Mouse (Mus musculus) liver, postnatal 0 days (tissue): ENCODE measurements at regions not wholly inside any gene's neighbourhood (a gene's known extent, or its start where the extent isn't known, plus 50 kb on each side); places are given as distances from the start of the nearest gene placed in this dataset.

Source experiments
- ATAC-seq: fragments of 200-750 bp; cut with Nextera tagmentation; 2 replicates; pipeline ENCODE4 v1.8.0; 2017; ENCODE audit warnings: mild to moderate bottlenecking, moderate library complexity
- DNase-seq: peaks from one replicate; pipeline ENCODE4 v3.0.0-alpha.2; 2016
- H3K27ac ChIP-seq: fragments of 300-500 bp; sonication (generic); 2 replicates; pipeline ENCODE4 v1.5.1; 2014; ENCODE audit warnings: antibody characterized with exemption, moderate library complexity, mild to moderate bottlenecking, low read depth
- H3K27me3 ChIP-seq: fragments of 300-500 bp; sonication (generic); 2 replicates; pipeline ENCODE4 v1.6.1; 2014; ENCODE audit warnings: low read length, control low read depth, mixed read lengths; ENCODE audit not compliant: insufficient read depth
- H3K36me3 ChIP-seq: fragments of 300-500 bp; sonication (generic); replicated peaks from 2 replicates; pipeline ENCODE4 v1.6.1; 2014; ENCODE audit warnings: mild to moderate bottlenecking, control low read depth, low read length, moderate library complexity, mixed read lengths; ENCODE audit not compliant: insufficient read depth
- H3K4me1 ChIP-seq: fragments of 300-500 bp; sonication (generic); 2 replicates; pipeline ENCODE4 v1.6.1; 2014; ENCODE audit warnings: antibody characterized with exemption, mild to moderate bottlenecking, control low read depth; ENCODE audit not compliant: insufficient read depth
- H3K4me2 ChIP-seq: fragments of 300-500 bp; sonication (generic); 2 replicates; pipeline ENCODE4 v1.6.1; 2014; ENCODE audit warnings: low read depth, mild to moderate bottlenecking, low read length, moderate library complexity, mixed read lengths
- H3K4me3 ChIP-seq: fragments of 300-500 bp; sonication (generic); 2 replicates; pipeline ENCODE4 v1.5.1; 2014; ENCODE audit warnings: low read depth, low read length
- H3K9ac ChIP-seq: fragments of 300-500 bp; sonication (generic); replicated peaks from 2 replicates; pipeline ENCODE4 v1.6.1; 2014; ENCODE audit warnings: mild to moderate bottlenecking, moderate library complexity
- H3K9me3 ChIP-seq: fragments of 300-500 bp; sonication (generic); 2 replicates; pipeline ENCODE4 v1.6.1; 2016; ENCODE audit warnings: mild to moderate bottlenecking, control low read depth, low read length, mixed read lengths
- CTCF ChIP-seq: sonication (generic); IDR thresholded peaks from 2 replicates; pipeline ENCODE4 v1.5.1; 2016; ENCODE audit warnings: antibody characterized with exemption, low read depth
- EP300 ChIP-seq: IDR thresholded peaks from 2 replicates; pipeline ENCODE4 v1.6.1; 2016; ENCODE audit warnings: antibody characterized with exemption, low read depth, mild to moderate bottlenecking
- WGBS: fragments of 180-500 bp; shearing (Covaris S2); extraction: QIAGEN DNeasy Blood & Tissue Kit; methylation state at CpG from one replicate; pipeline ENCODE4 v1.1.7; 2014; ENCODE audit not compliant: insufficient replicate concordance; 5-methylcytosine and 5-hydroxymethylcytosine counted together

- peak; percentile 73 for ATAC-seq
Measured at GRCm38 (mm10) chr2:72813282-72813974, 166.8 kb downstream of the Sp3 start.

GRCm38 (mm10) chr2:72825251-72825650, 155.0 kb downstream of the Sp3 start:
- no peak for TF ChIP-seq CTCF
- TF ChIP-seq EP300 = no peak
- ATAC-seq (no peak), DNase-seq (no peak)
- no peak overlapping the region for H3K9ac ChIP-seq
- H3K4me1 ChIP-seq = no peaks in the 10 kb centered on the region
- 65% methylated on average over 4 of the region's 4 CpGs for WGBS
- no peak overlapping the region for H3K27ac ChIP-seq
- no peak overlapping the region for H3K4me3 ChIP-seq
- no peaks in the 10 kb centered on the region for H3K36me3 ChIP-seq
- no peaks in the 10 kb centered on the region for H3K27me3 ChIP-seq
- no peaks in the 10 kb centered on the region for H3K9me3 ChIP-seq
- no peak overlapping the region for H3K4me2 ChIP-seq

More at GRCm38 (mm10) chr2:72813282-72813974, 166.8 kb downstream of the Sp3 start:
- H3K4me2 ChIP-seq = peak overlapping the region; percentile 22
- H3K9me3 ChIP-seq = no peaks in the 10 kb centered on the region
- H3K4me1 ChIP-seq = no peaks in the 10 kb centered on the region
- no peaks in the 10 kb centered on the region for H3K36me3 ChIP-seq
- 49% methylated on average over 14 of the region's 14 CpGs for WGBS
- H3K9ac ChIP-seq = no peak overlapping the region
- H3K27ac ChIP-seq = no peak overlapping the region
- no peak overlapping the region for H3K4me3 ChIP-seq
- TF ChIP-seq EP300 (peak; percentile 90), CTCF (no peak)
- no peak for DNase-seq
- H3K27me3 ChIP-seq = no peaks in the 10 kb centered on the region

- WGBS = 28% methylated on average over 1 of the region's 1 CpGs
- Histone ChIP-seq H3K27me3 (no peaks in the 10 kb centered on the region), H3K9ac (no peak overlapping the region), H3K4me2 (no peak overlapping the region), H3K4me1 (no peaks in the 10 kb centered on the region), H3K9me3 (no peaks in the 10 kb centered on the region), H3K4me3 (no peak overlapping the region), H3K27ac (no peak overlapping the region), H3K36me3 (no peaks in the 10 kb centered on the region)
- DNase-seq = no peak
- TF ChIP-seq CTCF (no peak), EP300 (no peak)
- no peak for ATAC-seq
Measured at GRCm38 (mm10) chr2:72829139-72829538, 151.1 kb downstream of the Sp3 start.

- no peak overlapping the region for H3K4me3 ChIP-seq
- H3K9me3 ChIP-seq = no peaks in the 10 kb centered on the region
- no peaks in the 10 kb centered on the region for H3K36me3 ChIP-seq
- H3K4me2 ChIP-seq = no peak overlapping the region
- no peak for DNase-seq
- no peak overlapping the region for H3K9ac ChIP-seq
- ATAC-seq = no peak
- no peak overlapping the region for H3K27ac ChIP-seq
- WGBS = 84% methylated on average over 10 of the region's 10 CpGs
- TF ChIP-seq EP300 = no peak
- no peak for TF ChIP-seq CTCF
- H3K27me3 ChIP-seq = no peaks in the 10 kb centered on the region
- no peaks in the 10 kb centered on the region for H3K4me1 ChIP-seq
Measured at GRCm38 (mm10) chr2:72832770-72833169, 147.5 kb downstream of the Sp3 start.

GRCm38 (mm10) chr2:72838085-72838727, 142.0 kb downstream of the Sp3 start:
- no peak for TF ChIP-seq CTCF
- TF ChIP-seq EP300 = no peak
- H3K27ac ChIP-seq = no peak overlapping the region
- no peaks in the 10 kb centered on the region for H3K9me3 ChIP-seq

GRCm38 (mm10) chr2:72839673-72840072, 140.6 kb downstream of the Sp3 start:
- Histone ChIP-seq H3K4me2 (no peak overlapping the region), H3K27me3 (no peaks in the 10 kb centered on the region), H3K36me3 (no peaks in the 10 kb centered on the region), H3K9me3 (no peaks in the 10 kb centered on the region), H3K4me3 (no peak overlapping the region), H3K27ac (no peak overlapping the region), H3K9ac (no peak overlapping the region), H3K4me1 (no peaks in the 10 kb centered on the region; the same call in 1 of the 2 replicates)
- ATAC-seq (no peak), DNase-seq (no peak)
- TF ChIP-seq EP300 = no peak
- no peak for TF ChIP-seq CTCF
- WGBS = 87% methylated on average over 5 of the region's 5 CpGs

More at GRCm38 (mm10) chr2:72838085-72838727, 142.0 kb downstream of the Sp3 start:
- Histone ChIP-seq H3K4me3 (no peak overlapping the region), H3K4me2 (no peak overlapping the region), H3K27me3 (no peaks in the 10 kb centered on the region), H3K36me3 (no peaks in the 10 kb centered on the region), H3K4me1 (no peaks in the 10 kb centered on the region; the same call in 1 of the 2 replicates), H3K9ac (no peak overlapping the region)
- peak; percentile 70 for ATAC-seq
- 46% methylated on average over 6 of the region's 6 CpGs for WGBS
- DNase-seq = no peak
